Mouse (Mus musculus) left cerebral cortex, adult 11 months (tissue): ENCODE measurements around the gene Gm49322.
A peak's percentile ranks its signal among the peaks of the same experiment; 100 is the strongest.

ENCODE experiments used
- DNase-seq: peaks from one replicate; pipeline ENCODE4 v3.0.0; 2022; ENCODE audit warnings: low spot score

The Gm49322 gene

DNA sequence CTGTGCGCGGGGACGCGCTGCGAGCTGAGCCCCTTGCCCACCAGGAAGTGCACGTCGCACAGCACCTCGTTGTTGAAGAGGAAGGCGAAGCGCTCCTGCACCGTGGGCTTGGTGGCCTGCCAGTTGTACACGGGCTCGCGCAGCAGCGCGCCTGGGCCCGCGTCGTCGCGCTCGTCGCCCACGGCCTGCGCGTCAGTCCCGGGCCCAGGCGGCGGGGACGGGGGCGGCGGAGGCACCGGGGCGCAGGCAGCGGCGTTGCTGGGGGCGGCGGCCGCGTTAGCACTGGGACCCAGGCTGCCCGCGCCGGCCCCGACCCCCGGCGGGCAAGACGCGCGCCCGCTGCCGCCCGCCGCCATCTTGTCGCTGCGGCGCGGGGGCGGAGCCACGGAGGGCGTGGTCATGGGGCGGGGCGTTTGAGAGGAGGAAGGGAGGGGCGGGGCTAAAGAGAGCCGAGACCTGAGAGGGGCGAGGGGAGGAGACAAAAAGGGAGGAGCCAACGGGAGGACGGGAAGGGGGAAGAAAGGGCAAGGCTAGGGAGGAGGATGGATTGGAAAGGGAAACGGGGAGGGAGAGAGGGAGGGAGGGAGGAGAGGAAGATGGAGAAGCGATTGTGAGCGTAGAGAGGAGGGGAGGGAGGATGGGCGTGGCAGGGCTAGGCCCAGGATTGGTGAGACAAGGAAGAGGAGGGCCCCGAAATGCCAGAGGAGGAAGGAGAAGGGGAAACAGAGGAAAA, 50.5 kb downstream of the Gm49322 start:
- DNase-seq: peak; percentile 93

DNA sequence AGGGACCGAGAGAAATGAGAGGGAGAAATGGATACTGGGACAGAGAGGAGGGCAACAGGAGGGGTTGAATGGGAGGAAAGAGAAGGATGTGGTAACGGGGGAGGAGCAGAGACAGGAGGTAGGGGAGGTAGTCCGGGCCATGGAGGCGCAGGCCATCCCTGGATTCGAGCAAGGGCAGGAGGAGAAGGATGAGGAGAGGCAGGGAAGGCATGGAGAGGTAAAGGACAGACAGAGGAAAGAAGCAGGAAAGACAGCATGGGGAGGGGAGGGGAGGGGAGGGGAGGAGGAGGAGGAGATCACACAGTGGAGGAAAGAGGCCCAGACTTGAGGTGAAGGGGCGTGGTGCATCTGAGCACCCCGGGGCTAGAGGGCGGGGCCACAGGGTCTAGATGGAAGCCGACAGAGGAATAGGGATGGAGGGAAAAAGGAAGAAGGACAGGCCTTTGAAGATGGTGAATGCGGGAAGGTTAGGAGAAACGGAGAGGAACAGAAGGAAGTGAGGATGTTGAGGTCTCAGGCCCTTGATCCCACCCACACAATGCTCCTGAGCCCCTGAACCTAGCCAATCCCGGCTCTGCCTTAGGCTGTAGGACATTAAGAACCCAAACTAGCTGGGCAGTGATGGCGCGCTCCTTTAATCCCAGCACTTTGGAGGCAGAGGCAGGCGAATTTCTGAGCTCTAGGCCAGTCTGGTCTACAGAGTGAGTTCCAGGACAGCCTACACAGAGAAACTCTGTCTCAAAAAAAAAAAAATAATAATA, 51.2 kb downstream of the Gm49322 start, which contains the start of gene Btbd2:
Gene Btbd2 (minus strand): TSS at position 209 of the 761 bp plus-strand sequence.
- no peak for DNase-seq

DNA sequence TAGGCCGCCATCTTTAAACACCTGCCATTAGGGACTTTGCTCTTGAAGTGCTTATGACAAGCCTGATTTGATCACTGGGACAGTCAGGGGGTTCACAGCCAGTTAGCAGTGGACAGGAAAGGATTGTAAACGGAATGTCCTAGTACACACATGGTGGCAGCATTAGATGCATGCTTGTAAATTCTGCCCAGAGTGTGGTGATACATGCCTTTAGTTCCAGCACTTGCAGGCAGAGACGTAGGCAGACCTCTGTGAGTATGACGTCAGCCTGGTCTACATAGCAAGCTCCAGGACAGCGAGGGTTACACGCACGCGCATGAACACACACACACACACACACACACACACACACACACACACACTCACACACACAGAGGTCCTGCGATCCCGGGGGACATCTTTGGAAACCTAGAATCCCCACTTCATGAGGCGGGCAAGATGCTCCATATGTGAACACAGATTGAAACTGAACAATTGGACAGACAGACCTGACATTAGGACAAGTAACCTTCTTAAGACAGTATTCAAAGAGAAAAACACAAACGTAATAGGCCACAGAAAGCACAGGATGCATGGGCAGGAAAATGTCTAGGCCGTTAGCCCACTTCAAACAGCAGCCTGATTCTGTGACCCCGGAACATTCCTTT, 52.5 kb downstream of the Gm49322 start:
- DNase-seq: no peak

DNA sequence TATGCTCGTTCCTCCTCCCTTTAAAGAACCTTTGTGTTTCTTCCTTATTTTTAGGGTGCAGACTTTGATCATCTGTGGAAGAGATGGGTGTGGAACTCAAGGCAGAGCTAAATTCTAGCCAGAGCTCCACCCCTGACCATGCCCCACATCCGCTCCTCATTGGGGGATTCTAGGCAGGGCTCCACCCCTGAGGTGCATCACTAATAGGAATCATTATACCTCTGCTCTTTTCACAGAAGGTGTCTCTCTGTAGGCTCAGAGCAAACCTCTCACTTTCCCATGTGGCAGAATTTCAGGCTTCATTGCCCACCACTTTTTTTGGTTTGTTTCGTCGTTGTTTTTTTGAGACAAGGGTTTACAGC, 53.0 kb downstream of the Gm49322 start:
- no peak for DNase-seq

DNA sequence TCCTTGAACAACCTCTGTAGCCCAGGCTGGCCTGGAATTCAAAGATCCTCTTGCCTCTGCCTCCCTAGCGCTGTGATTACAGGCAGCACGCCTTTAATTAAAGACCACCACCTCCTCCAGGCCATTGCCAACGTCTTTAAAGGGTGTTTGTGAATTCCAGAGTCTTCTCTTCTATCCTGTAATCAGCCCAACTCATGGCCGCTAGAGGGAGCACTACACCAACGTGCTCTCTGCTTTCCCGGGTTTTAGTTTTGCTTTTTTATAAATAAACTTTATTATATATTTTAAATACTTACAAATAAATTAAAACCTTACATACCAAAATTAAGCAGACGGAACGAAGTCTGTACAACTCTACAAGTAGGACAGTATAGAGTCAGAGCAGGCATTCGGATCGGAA, 53.4 kb downstream of the Gm49322 start:
- no peak for DNase-seq

DNA sequence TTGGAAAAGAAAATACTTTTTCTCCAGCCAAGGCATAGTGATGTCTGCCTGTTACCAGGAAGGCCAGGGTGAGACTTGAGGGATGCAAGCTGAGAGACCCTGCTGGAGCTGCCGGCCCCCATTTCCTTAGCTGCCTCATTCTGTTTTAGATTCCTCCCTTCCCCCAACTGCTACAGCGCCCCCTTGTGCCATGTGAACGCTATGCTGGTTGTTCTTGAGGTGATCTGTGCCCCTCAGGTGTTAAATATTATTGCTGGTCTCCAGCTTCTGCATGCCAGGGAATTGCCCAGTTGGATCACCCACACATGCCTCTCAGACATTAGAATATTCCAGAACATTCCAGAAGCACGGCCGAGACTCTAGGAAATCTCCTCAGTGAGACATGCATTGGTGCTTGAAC, 55.3 kb downstream of the Gm49322 start:
- DNase-seq: no peak

DNA sequence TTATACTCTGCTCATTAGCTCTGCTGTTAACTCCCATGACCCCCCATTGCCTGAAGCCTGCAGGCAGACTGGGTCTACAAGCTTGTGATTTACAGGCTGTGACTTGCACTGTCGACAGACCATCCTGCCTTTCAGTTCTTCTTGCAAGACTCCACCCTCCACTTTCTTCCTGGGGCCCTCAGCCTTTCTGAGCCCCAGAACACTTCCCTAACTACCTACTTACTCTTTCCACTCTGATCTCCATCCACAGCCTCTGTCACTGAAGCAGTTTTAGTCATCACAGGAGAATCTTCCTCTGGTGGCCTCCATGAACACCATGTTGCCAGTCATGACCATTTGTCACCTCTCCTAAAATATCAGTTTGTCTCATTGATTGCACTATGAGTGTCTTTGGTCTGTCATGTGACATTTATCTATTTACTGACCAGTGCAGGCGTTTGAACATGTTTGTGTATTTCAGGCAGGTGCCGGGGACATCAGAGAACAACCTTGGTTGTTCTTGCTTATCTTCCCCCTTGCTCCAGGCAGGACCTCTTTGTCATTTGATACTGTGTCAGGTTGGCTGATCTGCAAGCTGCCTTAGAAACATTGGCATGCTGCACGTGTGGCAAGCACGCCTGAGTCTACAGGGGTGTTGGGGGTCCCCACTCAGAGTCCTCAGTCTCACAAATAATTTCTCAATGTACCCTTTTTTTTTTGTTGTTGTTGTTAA, 57.8 kb downstream of the Gm49322 start:
- no peak for DNase-seq

DNA sequence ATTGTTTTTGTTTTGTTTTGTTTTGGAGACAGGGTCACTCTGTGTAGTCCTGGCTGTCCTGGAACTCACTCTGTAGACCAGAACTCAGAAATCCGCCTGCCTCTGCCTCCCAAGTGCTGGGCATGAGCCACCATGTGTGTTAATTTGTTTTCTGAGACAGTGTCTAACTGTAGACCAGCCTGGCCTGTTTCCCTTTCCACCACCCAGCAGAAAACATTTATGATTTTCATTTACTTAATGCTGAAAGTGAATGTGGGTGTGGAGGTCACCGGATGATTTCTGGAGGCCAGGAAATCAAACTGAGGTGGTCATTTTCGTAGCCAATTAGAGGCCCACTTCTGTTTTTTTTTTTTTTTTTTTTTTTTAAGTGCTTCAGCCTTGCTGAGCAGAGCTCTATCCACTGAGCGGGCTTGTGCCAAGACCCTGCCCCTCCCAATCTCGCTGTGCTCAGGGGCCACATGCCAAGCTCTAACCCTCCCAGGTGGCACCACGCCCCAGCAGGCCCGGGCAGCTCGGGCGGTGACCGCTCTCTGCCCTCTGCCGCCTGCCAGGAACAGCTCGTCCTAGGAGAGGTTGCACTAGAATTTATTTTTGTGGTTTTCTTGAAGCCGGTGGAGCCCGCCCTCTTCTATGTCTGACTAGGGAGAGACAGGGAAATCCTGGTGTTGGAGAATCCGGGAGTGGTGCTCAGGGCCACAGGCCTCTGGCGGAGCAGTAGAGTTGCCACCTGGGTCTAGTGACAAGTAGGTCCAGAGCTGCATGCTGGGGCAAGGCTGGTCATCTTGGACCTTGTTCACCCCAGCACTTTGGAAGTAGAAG, 58.6 kb downstream of the Gm49322 start:
- DNase-seq: no peak

DNA sequence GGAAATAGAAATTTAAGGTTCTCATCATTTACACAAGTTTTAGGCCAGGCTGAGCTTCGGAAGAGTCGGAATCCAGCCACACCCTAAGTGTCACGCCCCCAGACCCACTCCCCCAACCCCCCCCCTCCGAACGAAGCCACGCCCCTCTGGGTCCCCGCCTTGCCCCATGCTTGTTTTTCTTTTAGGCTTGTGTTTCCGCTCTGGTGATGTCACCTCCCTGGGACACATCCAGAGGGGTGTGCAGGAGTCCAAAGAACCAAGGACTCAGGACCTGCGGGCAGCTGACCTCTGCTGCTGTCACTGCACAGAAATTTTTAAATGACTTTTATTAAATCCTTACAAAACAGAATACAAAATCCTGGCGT, 59.2 kb downstream of the Gm49322 start:
- DNase-seq: no peak
